Mouse (Mus musculus) T-helper 17 cell (primary cell): ENCODE measurements around the gene Arhgap23.

Experiments used
- in situ Hi-C, 2 experiments: fragments of 300-600 bp; cut with MboI, MseI; formaldehyde crosslinking; loops; 1 replicate in 1 of 2; 2 replicates in 1 of 2; pipeline ENCODE4 v1.15.1; 2025; ENCODE audit warnings: high pct_unique_total_duplicates in 2 of 2

The Arhgap23 gene

GRCm38 (mm10) chr11:97415330-97415711, at the start of gene Arhgap23:
TSS of gene Arhgap23 (plus strand) at chr11:97415533.
- in situ Hi-C loops: no loop called here

- in situ Hi-C loops: no loop called here
Observed at GRCm38 (mm10) chr11:97365556-97365955, 49.8 kb upstream of the Arhgap23 start.

- in situ Hi-C loops: no loop called here
Observed at GRCm38 (mm10) chr11:97368501-97368900, 46.8 kb upstream of the Arhgap23 start.

GRCm38 (mm10) chr11:97370329-97371091, 44.8 kb upstream of the Arhgap23 start:
- in situ Hi-C loops: no loop called here

GRCm38 (mm10) chr11:97372159-97372864, 43.0 kb upstream of the Arhgap23 start:
- in situ Hi-C loops: no loop called here

GRCm38 (mm10) chr11:97373402-97373801, 41.9 kb upstream of the Arhgap23 start:
- in situ Hi-C loops: no loop called here

GRCm38 (mm10) chr11:97380036-97380435, 35.3 kb upstream of the Arhgap23 start:
- in situ Hi-C loops: loop anchor here in 1 of 2 experiments (25.0 kb wide), 1 partner anchor 1257 kb away; the partner anchor contains the start of genes Gm12355, Gsdma2 and Gsdma3

- in situ Hi-C loops: loop anchor here in 1 of 2 experiments (25.0 kb wide), 1 partner anchor 1254 kb away; the partner anchor contains the start of genes Gm12355, Gsdma2 and Gsdma3
Observed at GRCm38 (mm10) chr11:97383017-97383416, 32.3 kb upstream of the Arhgap23 start.

GRCm38 (mm10) chr11:97383764-97384163, 31.6 kb upstream of the Arhgap23 start:
- in situ Hi-C loops: loop anchor here in 1 of 2 experiments (25.0 kb wide), 1 partner anchor 1254 kb away; the partner anchor contains the start of genes Gm12355, Gsdma2 and Gsdma3

- in situ Hi-C loops: loop anchor here in 1 of 2 experiments (25.0 kb wide), 1 partner anchor 1249 kb away; the partner anchor contains the start of genes Gm12355, Gsdma2 and Gsdma3
Observed at GRCm38 (mm10) chr11:97387811-97388210, 27.5 kb upstream of the Arhgap23 start.

GRCm38 (mm10) chr11:97389127-97389526, 26.2 kb upstream of the Arhgap23 start:
- in situ Hi-C loops: loop anchor here in 1 of 2 experiments (25.0 kb wide), 1 partner anchor 1248 kb away; the partner anchor contains the start of genes Gm12355, Gsdma2 and Gsdma3

GRCm38 (mm10) chr11:97393658-97394057, 21.7 kb upstream of the Arhgap23 start:
- in situ Hi-C loops: loop anchor here in 1 of 2 experiments (25.0 kb wide), 1 partner anchor 1244 kb away; the partner anchor contains the start of genes Gm12355, Gsdma2 and Gsdma3

- in situ Hi-C loops: loop anchor here in 1 of 2 experiments (25.0 kb wide), 1 partner anchor 1243 kb away; the partner anchor contains the start of genes Gm12355, Gsdma2 and Gsdma3
Observed at GRCm38 (mm10) chr11:97394146-97394545, 21.2 kb upstream of the Arhgap23 start.

GRCm38 (mm10) chr11:97398506-97398905, 16.8 kb upstream of the Arhgap23 start:
- in situ Hi-C loops: loop anchor here in 1 of 2 experiments (25.0 kb wide), 1 partner anchor 1239 kb away; the partner anchor contains the start of genes Gm12355, Gsdma2 and Gsdma3

GRCm38 (mm10) chr11:97399958-97400710, 15.2 kb upstream of the Arhgap23 start:
- in situ Hi-C loops: loop anchor here in 1 of 2 experiments (25.0 kb wide), 1 partner anchor 1237 kb away; the partner anchor contains the start of genes Gm12355, Gsdma2 and Gsdma3

GRCm38 (mm10) chr11:97401082-97401481, 14.3 kb upstream of the Arhgap23 start:
- in situ Hi-C loops: no loop called here

- in situ Hi-C loops: no loop called here
Observed at GRCm38 (mm10) chr11:97401686-97402435, 13.5 kb upstream of the Arhgap23 start.

- in situ Hi-C loops: no loop called here
Observed at GRCm38 (mm10) chr11:97402746-97403145, 12.6 kb upstream of the Arhgap23 start.

- in situ Hi-C loops: no loop called here
Observed at GRCm38 (mm10) chr11:97403614-97404183, 11.6 kb upstream of the Arhgap23 start.
